Mouse (Mus musculus) embryonic facial prominence, embryonic 14.5 days (tissue): Measurements from ENCODE around the gene Calm3. TPM values are rescaled to one million over a fixed set of nuclear protein-coding genes. Genes with fewer than 3 reads are reported as not detected.

ENCODE experiments used
- ATAC-seq: fragments of 200-750 bp; cut with Nextera tagmentation; 2 replicates; pipeline ENCODE4 v1.8.0; 2017; ENCODE audit warnings: low read depth, moderate number of reproducible peaks, moderate TSS enrichment
- DNase-seq: peaks from one replicate; pipeline ENCODE4 v3.0.0-alpha.2; 2015; ENCODE audit warnings: low spot score
- H3K27ac ChIP-seq: fragments of 300-500 bp; sonication (generic); replicated peaks from 2 replicates; pipeline ENCODE4 v1.5.1; 2014; ENCODE audit warnings: low read depth, mild to moderate bottlenecking, low read length, moderate library complexity
- H3K27me3 ChIP-seq: fragments of 300-500 bp; sonication (generic); replicated peaks from 2 replicates; pipeline ENCODE4 v1.6.1; 2014; ENCODE audit warnings: low read length; ENCODE audit not compliant: control insufficient read depth, insufficient read depth
- H3K36me3 ChIP-seq: fragments of 300-500 bp; sonication (generic); 2 replicates; pipeline ENCODE4 v1.6.1; 2014; ENCODE audit warnings: low read length, mixed read lengths; ENCODE audit not compliant: control insufficient read depth, insufficient read depth
- H3K4me1 ChIP-seq: fragments of 300-500 bp; sonication (generic); 2 replicates; pipeline ENCODE4 v1.6.1; 2014; ENCODE audit warnings: antibody characterized with exemption, low read length; ENCODE audit not compliant: control insufficient read depth, insufficient read depth
- H3K4me2 ChIP-seq: fragments of 300-500 bp; sonication (generic); 2 replicates; pipeline ENCODE4 v1.6.1; 2014; ENCODE audit warnings: low read depth, mild to moderate bottlenecking, low read length, moderate library complexity, mixed read lengths
- H3K4me3 ChIP-seq: fragments of 300-500 bp; sonication (generic); 2 replicates; pipeline ENCODE4 v1.5.1; 2014; ENCODE audit warnings: low read depth, mild to moderate bottlenecking, low read length
- H3K9ac ChIP-seq: fragments of 300-500 bp; sonication (generic); 2 replicates; pipeline ENCODE4 v1.6.1; 2014; ENCODE audit warnings: low read depth, mild to moderate bottlenecking, low read length, moderate library complexity, mixed read lengths
- H3K9me3 ChIP-seq: fragments of 300-500 bp; sonication (generic); 2 replicates; pipeline ENCODE4 v1.6.1; 2016; ENCODE audit warnings: low read length; ENCODE audit not compliant: control insufficient read depth
- WGBS: fragments of 180-500 bp; shearing (Covaris S2); extraction: QIAGEN DNeasy Blood & Tissue Kit; methylation state at CpG from one replicate; pipeline ENCODE4 v1.1.7; 2014; 5-methylcytosine and 5-hydroxymethylcytosine counted together
- polyA plus RNA-seq: library from polyadenylated mRNA; unstranded; fragments of >200 nt; fragmentation: Nextera tagmentation; extraction: Ambion mirVana; gene quantifications from 2 replicates; pipeline ENCODE4 v1.2.1, GENCODE M21; 2014

The Calm3 gene
- polyA plus RNA-seq, 1 experiment from 2014 or later = 164 TPM

DNA sequence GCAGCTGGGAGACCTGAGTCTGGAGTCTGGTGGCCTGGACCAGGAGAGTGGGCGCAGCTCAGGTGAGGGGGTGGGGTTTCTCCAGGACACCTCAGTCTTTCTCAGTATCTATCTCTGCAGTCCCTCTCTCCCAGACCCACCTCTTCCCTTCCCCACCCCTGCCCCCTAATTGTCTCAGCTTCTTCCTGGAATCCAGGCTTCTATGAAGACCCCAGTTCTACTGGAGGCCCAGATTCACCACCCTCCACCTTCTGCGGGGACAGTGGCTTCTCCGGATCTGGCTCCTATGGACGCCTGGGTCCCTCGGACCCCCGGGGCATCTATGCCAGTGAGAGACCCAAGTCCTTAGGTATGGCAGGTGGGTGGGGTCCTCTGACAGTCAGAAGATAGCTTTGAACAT is 40.8 kb downstream of the Calm3 start:
- Histone ChIP-seq H3K4me1 (peaks cover 6% of the 10 kb centered on the region; the same call in 1 of the 2 replicates), H3K27ac (no peak overlapping the region), H3K4me2 (no peak overlapping the region), H3K4me3 (no peak overlapping the region), H3K9ac (no peak overlapping the region), H3K27me3 (no peaks in the 10 kb centered on the region), H3K36me3 (peaks cover 79% of the 10 kb centered on the region), H3K9me3 (peaks cover 12% of the 10 kb centered on the region; the same call in 1 of the 2 replicates)
- DNase-seq (no peak), ATAC-seq (no peak)
- WGBS = 91% methylated on average over 6 of the region's 6 CpGs

DNA sequence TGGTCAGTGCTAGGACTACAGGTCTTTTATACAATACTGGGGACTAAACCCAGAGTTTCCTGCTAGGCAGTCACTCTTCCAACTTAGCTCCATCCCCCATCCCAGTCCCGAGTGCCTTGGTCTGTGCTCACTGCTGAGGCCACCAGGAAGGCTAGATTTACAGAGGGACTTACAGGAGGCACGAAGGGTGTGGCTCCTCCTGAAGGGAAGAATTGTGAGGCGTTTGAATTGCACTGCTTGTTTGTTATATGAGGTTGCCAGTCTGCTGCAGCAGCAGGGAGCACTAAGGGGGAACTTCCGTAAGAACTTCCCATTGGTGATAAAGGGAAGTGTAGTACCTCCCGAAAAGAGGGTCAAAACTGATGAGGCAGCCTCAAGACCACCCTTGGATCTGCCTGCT is 43.3 kb downstream of the Calm3 start:
- Histone ChIP-seq H3K27me3 (no peaks in the 10 kb centered on the region), H3K36me3 (peaks cover 56% of the 10 kb centered on the region), H3K27ac (peak overlapping the region; percentile 59), H3K4me1 (peaks cover 11% of the 10 kb centered on the region; the same call in 1 of the 2 replicates), H3K9me3 (peaks cover 4% of the 10 kb centered on the region; the same call in 1 of the 2 replicates), H3K9ac (no peak overlapping the region), H3K4me2 (no peak overlapping the region), H3K4me3 (no peak overlapping the region)
- ATAC-seq (no peak), DNase-seq (no peak)
- 18% methylated on average over 5 of the region's 5 CpGs for WGBS

DNA sequence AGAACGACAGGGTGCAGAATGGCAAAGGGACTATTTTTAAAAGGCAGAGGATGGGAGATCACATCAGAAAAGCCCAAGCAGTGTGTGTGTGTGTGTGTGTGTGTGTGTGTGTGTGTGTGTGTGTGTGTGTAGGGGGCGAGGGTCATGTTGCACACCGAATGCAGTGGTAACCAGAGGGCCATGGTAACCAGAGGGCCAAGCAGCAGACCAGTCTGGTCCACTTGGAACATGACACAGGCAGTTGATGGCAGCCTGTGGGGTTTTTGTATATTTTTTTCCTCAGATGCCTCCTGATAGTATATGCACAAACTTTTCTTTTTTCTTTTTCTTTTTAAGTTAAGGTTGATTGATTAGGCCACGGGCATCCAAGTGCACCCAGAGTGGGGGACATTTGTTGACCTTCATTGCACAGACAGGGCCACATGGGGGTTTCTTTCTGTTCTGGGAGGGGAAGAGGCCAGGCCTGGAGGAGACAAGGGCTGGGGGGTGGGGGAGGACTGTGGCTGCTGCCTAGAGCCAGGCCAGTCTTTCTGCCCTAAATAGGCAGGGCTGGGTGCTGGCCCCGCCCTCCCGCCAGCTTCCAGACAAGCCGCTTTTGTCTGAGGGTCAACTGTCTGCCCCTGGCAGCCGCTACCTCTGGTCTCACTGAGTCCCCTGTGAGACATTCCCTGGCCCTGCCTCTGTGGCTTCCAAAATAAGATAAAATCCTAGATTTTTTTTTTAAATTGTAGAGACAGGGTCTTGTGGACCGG is 43.9 kb downstream of the Calm3 start:
- WGBS = 24% methylated on average over 8 of the region's 9 CpGs

DNA sequence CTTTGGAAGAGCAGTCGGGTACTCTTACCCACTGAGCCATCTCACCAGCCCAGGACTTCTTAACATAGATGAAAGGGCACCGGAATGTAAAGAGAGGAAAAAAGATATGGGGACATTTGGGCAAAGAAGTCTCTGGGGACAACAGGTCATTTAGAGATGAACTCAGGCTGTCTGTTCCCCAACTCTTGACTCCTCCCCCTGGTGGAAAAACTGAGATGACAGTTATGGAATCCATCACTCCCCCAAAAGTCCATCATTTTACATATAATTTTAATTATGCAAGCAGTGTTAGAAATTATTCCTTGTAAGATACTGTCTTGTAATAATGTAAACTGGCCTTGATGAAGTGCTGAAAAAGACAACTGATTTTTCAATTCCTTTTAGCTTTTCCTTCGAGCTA is 46.2 kb downstream of the Calm3 start:
- Histone ChIP-seq H3K9ac (no peak overlapping the region), H3K4me3 (no peak overlapping the region), H3K27me3 (no peaks in the 10 kb centered on the region), H3K4me2 (0 out of 2 replicates have a peak overlapping the region, but pooled peaks have one; percentile 87), H3K27ac (no peak overlapping the region), H3K4me1 (peaks cover 11% of the 10 kb centered on the region; the same call in 1 of the 2 replicates), H3K9me3 (no peaks in the 10 kb centered on the region), H3K36me3 (peaks cover 31% of the 10 kb centered on the region)
- DNase-seq (no peak), ATAC-seq (no peak)
- 84% methylated on average over 3 of the region's 3 CpGs for WGBS

More for the DNA sequence above, 43.9 kb downstream of the Calm3 start:
- peaks cover 11% of the 10 kb centered on the region; the same call in 1 of the 2 replicates for H3K4me1 ChIP-seq
- peak overlapping the region; percentile 59 for H3K27ac ChIP-seq
- H3K36me3 ChIP-seq = peaks cover 50% of the 10 kb centered on the region
- H3K4me2 ChIP-seq = 0 out of 2 replicates have a peak overlapping the region, but pooled peaks have one; percentile 4
- ATAC-seq (peak; percentile 28; the same call in 1 of the 2 replicates), DNase-seq (peak; percentile 87)
- H3K27me3 ChIP-seq = no peaks in the 10 kb centered on the region
- no peak overlapping the region for H3K4me3 ChIP-seq
- no peak overlapping the region for H3K9ac ChIP-seq
- H3K9me3 ChIP-seq = no peaks in the 10 kb centered on the region

DNA sequence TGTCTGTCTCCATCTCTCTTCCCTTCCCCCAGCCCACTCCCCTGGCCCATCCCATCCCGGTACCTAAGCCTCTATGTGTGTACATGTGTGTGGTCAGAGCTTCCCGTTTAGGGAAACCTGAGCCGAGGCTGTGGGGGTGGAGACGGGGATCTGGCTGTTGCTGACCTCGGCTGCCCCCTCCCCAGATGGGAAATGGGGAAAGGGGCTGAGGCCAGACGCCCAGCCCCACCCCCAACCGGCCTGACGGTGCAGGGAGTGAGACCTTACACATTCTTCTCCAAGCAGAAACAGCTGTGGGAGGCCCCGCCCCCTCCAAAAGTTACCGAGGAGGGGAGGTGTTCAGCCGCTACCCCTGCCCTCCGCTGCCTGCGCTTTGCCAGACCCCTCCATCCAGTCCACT is 47.3 kb downstream of the Calm3 start:
- ATAC-seq (no peak), DNase-seq (peak; percentile 84)
- H3K36me3 ChIP-seq = peaks cover 26% of the 10 kb centered on the region
- H3K4me2 ChIP-seq = peak overlapping the region; percentile 87
- WGBS = 4% methylated on average over 9 of the region's 13 CpGs
- no peaks in the 10 kb centered on the region for H3K9me3 ChIP-seq
- peak overlapping the region; percentile 82 for H3K4me3 ChIP-seq
- peak overlapping the region; percentile 85 for H3K9ac ChIP-seq
- H3K4me1 ChIP-seq = peaks cover 11% of the 10 kb centered on the region; the same call in 1 of the 2 replicates
- H3K27ac ChIP-seq = peak overlapping the region; percentile 85
- H3K27me3 ChIP-seq = no peaks in the 10 kb centered on the region

DNA sequence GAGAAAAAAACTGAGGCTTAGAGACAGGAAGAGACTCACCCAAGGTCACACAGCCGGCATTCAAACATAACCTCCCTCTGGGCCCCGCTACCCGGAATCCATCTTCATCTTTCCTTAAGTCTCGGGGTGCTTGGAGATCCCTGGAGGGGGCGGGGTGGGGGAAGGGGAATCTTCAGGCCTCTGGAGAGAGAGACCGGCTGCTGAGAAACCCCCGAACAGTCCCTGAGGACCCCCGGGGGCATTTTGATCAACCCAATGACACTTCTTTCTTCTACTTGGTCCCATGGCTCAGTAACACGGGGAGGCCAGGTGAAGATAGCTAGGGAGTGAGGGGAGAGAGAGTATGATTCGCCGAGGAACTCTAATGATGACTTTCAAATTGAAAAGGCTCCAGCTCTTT is 47.9 kb downstream of the Calm3 start:
- H3K9me3 ChIP-seq = no peaks in the 10 kb centered on the region
- no peaks in the 10 kb centered on the region for H3K27me3 ChIP-seq
- H3K4me2 ChIP-seq = peak overlapping the region; percentile 87
- ATAC-seq (no peak), DNase-seq (no peak)
- 7% methylated on average over 11 of the region's 11 CpGs for WGBS
- peak overlapping the region; percentile 82 for H3K4me3 ChIP-seq
- peak overlapping the region; percentile 85 for H3K27ac ChIP-seq
- H3K4me1 ChIP-seq = peaks cover 11% of the 10 kb centered on the region; the same call in 1 of the 2 replicates
- H3K36me3 ChIP-seq = peaks cover 27% of the 10 kb centered on the region
- H3K9ac ChIP-seq = peak overlapping the region; percentile 85

DNA sequence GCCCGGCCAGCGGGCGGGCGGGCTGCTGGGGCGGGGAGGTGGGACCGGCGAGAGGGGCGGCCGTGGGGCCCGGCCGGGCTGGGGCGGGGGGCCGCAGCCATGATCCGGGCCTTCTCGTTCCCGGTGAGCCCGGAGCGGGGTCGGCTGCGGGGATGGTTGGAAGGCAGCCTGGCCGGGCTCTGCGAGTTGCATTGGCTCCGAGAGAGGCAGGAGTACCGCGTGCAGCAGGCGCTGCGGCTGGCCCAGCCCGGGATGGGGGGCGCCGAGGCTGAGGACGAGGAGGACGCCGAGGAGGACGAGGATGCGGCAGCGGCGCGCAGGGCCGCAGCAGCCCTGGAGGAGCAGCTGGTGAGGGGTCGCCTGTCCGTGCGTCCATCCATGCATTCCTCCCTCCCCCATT is 48.6 kb downstream of the Calm3 start:
- DNase-seq (no peak), ATAC-seq (peak; percentile 19)
- H3K4me1 ChIP-seq = peaks cover 8% of the 10 kb centered on the region; the same call in 1 of the 2 replicates
- peak overlapping the region; percentile 82 for H3K4me3 ChIP-seq
- H3K27ac ChIP-seq = peak overlapping the region; percentile 85
- H3K9ac ChIP-seq = peak overlapping the region; percentile 85
- no peaks in the 10 kb centered on the region for H3K9me3 ChIP-seq
- H3K27me3 ChIP-seq = no peaks in the 10 kb centered on the region
- WGBS = 0% methylated on average over 3 of the region's 42 CpGs
- peaks cover 27% of the 10 kb centered on the region for H3K36me3 ChIP-seq
- H3K4me2 ChIP-seq = peak overlapping the region; percentile 87

DNA sequence AGATGAGACGGTGACA is 48.8 kb downstream of the Calm3 start, which contains the start of gene Dact3:
Gene Dact3, plus strand, starts transcription at position 8 of the 16 bp plus-strand sequence.
- Histone ChIP-seq H3K9me3 (no peaks in the 10 kb centered on the region), H3K9ac (peak within 1 kb of the TSS; percentile 85), H3K4me3 (peak within 1 kb of the TSS; percentile 82), H3K27ac (peak within 1 kb of the TSS; percentile 91), H3K4me1 (peaks cover 6% of the 10 kb centered on the region; the same call in 1 of the 2 replicates), H3K27me3 (no peaks in the 10 kb centered on the region), H3K4me2 (peak within 1 kb of the TSS; percentile 87), H3K36me3 (peaks cover 30% of the 10 kb centered on the region)
- no CpG with 5 or more reads among the region's 1 CpGs for WGBS
- ATAC-seq (no peak), DNase-seq (no peak)
